Mouse (Mus musculus) limb, embryonic 13.5 days (tissue): ENCODE results near the gene Psmc3. TPM values are rescaled to one million over a fixed set of nuclear protein-coding genes. Genes with fewer than 3 reads are reported as not detected.
"Not testable (repeated sequence)": the region's sequence is repeated elsewhere in the genome, so short reads cannot be mapped to it uniquely, and the experiment has no call there.

ENCODE experiments used
- ATAC-seq: fragments of 200-750 bp; cut with Nextera tagmentation; 2 replicates; pipeline ENCODE4 v1.8.0; 2017; ENCODE audit warnings: low read depth, moderate number of reproducible peaks, moderate TSS enrichment; ENCODE audit not compliant: low FRiP score
- H3K27ac ChIP-seq: fragments of 300-500 bp; sonication (generic); 2 replicates; pipeline ENCODE4 v1.5.1; 2015; ENCODE audit warnings: inconsistent platforms, mild to moderate bottlenecking, moderate library complexity
- H3K27me3 ChIP-seq: fragments of 300-500 bp; sonication (generic); 2 replicates; pipeline ENCODE4 v1.6.1; 2015; ENCODE audit warnings: mild to moderate bottlenecking, inconsistent platforms
- H3K36me3 ChIP-seq: fragments of 300-500 bp; sonication (generic); 2 replicates; pipeline ENCODE4 v1.6.1; 2015; ENCODE audit warnings: inconsistent platforms, mild to moderate bottlenecking, moderate library complexity
- H3K4me1 ChIP-seq: fragments of 300-500 bp; sonication (generic); 2 replicates; pipeline ENCODE4 v1.6.1; 2015; ENCODE audit warnings: inconsistent platforms
- H3K4me2 ChIP-seq: fragments of 300-500 bp; sonication (generic); replicated peaks from 2 replicates; pipeline ENCODE4 v1.6.1; 2015; ENCODE audit warnings: inconsistent platforms, mild to moderate bottlenecking, moderate library complexity
- H3K4me3 ChIP-seq: fragments of 300-500 bp; sonication (generic); 2 replicates; pipeline ENCODE4 v1.5.1; 2015; ENCODE audit warnings: moderate library complexity, mild to moderate bottlenecking, inconsistent platforms
- H3K9ac ChIP-seq: fragments of 300-500 bp; sonication (generic); 2 replicates; pipeline ENCODE4 v1.6.1; 2015; ENCODE audit warnings: mild to moderate bottlenecking, inconsistent platforms
- H3K9me3 ChIP-seq: fragments of 300-500 bp; sonication (generic); 2 replicates; pipeline ENCODE4 v1.6.1; 2016; ENCODE audit warnings: inconsistent platforms
- whole genome bisulfite sequencing: fragments of 180-500 bp; shearing (Covaris S2); methylation state at CpG from one replicate; pipeline ENCODE4 v1.1.7; 2015; 5-methylcytosine and 5-hydroxymethylcytosine counted together
- polyA plus RNA-seq: library from polyadenylated mRNA; unstranded; fragments of >200 nt; fragmentation: Nextera tagmentation; extraction: Ambion mirVana; gene quantifications from 2 replicates; pipeline ENCODE4 v1.2.1, GENCODE M21; 2015

The Psmc3 gene
- polyA plus RNA-seq, 1 experiment from 2014 or later: 316 TPM

GRCm38 (mm10) chr2:91031216-91031615 lies 22.6 kb upstream of the Psmc3 start:
- H3K27ac ChIP-seq: no peak overlapping the region
- H3K9ac ChIP-seq: no peak overlapping the region
- ATAC-seq: no peak
- H3K4me2 ChIP-seq: no peak overlapping the region
- WGBS: 83% methylated on average over 4 of the region's 4 CpGs
- no peak overlapping the region for H3K4me3 ChIP-seq
- no peaks in the 10 kb centered on the region for H3K27me3 ChIP-seq
- H3K4me1 ChIP-seq: no peaks in the 10 kb centered on the region
- no peaks in the 10 kb centered on the region for H3K36me3 ChIP-seq
- no peaks in the 10 kb centered on the region for H3K9me3 ChIP-seq

- H3K4me3 ChIP-seq: no peak overlapping the region
- no peaks in the 10 kb centered on the region for H3K27me3 ChIP-seq
- no peak overlapping the region for H3K27ac ChIP-seq
- H3K36me3 ChIP-seq: no peaks in the 10 kb centered on the region
- no peak overlapping the region for H3K9ac ChIP-seq
- no peak for ATAC-seq
- no peaks in the 10 kb centered on the region for H3K4me1 ChIP-seq
- no peaks in the 10 kb centered on the region for H3K9me3 ChIP-seq
- H3K4me2 ChIP-seq: no peak overlapping the region
- 21% methylated on average over 3 of the region's 3 CpGs for WGBS
These were observed 20.8 kb upstream of the Psmc3 start for GRCm38 (mm10) chr2:91033000-91033399.

- WGBS: 65% methylated on average over 9 of the region's 9 CpGs
- Histone ChIP-seq H3K36me3 (no peaks in the 10 kb centered on the region), H3K27ac (no peak within 1 kb of the TSS), H3K9ac (no peak within 1 kb of the TSS; the same call in 1 of the 2 replicates), H3K4me1 (no peaks in the 10 kb centered on the region), H3K9me3 (no peaks in the 10 kb centered on the region), H3K27me3 (no peaks in the 10 kb centered on the region), H3K4me3 (no peak within 1 kb of the TSS; the same call in 1 of the 2 replicates), H3K4me2 (peak within 1 kb of the TSS; percentile 16)
- peak; percentile 77 for ATAC-seq
These were observed 18.4 kb upstream of the Psmc3 start, which contains the start of gene Rapsn for GRCm38 (mm10) chr2:91035385-91035784. Gene Rapsn, plus strand, starts transcription at chr2:91035620.

GRCm38 (mm10) chr2:91041786-91042185 lies 12.0 kb upstream of the Psmc3 start:
- no peaks in the 10 kb centered on the region for H3K9me3 ChIP-seq
- H3K4me2 ChIP-seq: no peak overlapping the region
- H3K36me3 ChIP-seq: no peaks in the 10 kb centered on the region
- peaks cover 5% of the 10 kb centered on the region for H3K4me1 ChIP-seq
- no peak overlapping the region for H3K4me3 ChIP-seq
- WGBS: 75% methylated on average over 8 of the region's 8 CpGs
- H3K27ac ChIP-seq: no peak overlapping the region
- ATAC-seq: no peak
- H3K27me3 ChIP-seq: no peaks in the 10 kb centered on the region
- H3K9ac ChIP-seq: no peak overlapping the region

- Histone ChIP-seq H3K9me3 (no peaks in the 10 kb centered on the region), H3K27me3 (no peaks in the 10 kb centered on the region), H3K36me3 (no peaks in the 10 kb centered on the region), H3K4me1 (peaks cover 7% of the 10 kb centered on the region), H3K4me3 (no peak overlapping the region), H3K4me2 (no peak overlapping the region), H3K9ac (no peak overlapping the region), H3K27ac (no peak overlapping the region)
- WGBS: 76% methylated on average over 17 of the region's 21 CpGs
- 0 out of 2 replicates have a peak, but pooled peaks have one; percentile 17 for ATAC-seq
These were observed 11.0 kb upstream of the Psmc3 start for GRCm38 (mm10) chr2:91042651-91043398.

GRCm38 (mm10) chr2:91044727-91045126 lies 9.1 kb upstream of the Psmc3 start:
- Histone ChIP-seq H3K4me2 (no peak overlapping the region), H3K27ac (no peak overlapping the region), H3K4me1 (peaks cover 7% of the 10 kb centered on the region), H3K27me3 (no peaks in the 10 kb centered on the region), H3K36me3 (no peaks in the 10 kb centered on the region), H3K9me3 (no peaks in the 10 kb centered on the region), H3K9ac (no peak overlapping the region), H3K4me3 (no peak overlapping the region)
- ATAC-seq: no peak
- WGBS: 82% methylated on average over 13 of the region's 13 CpGs

GRCm38 (mm10) chr2:91045805-91046204 lies 8.0 kb upstream of the Psmc3 start:
- ATAC-seq, H3K36me3 ChIP-seq, H3K4me2 ChIP-seq, H3K27ac ChIP-seq, H3K9ac ChIP-seq, H3K4me3 ChIP-seq, H3K4me1 ChIP-seq, H3K27me3 ChIP-seq, H3K9me3 ChIP-seq: not testable (repeated sequence)
- WGBS: 82% methylated on average over 1 of the region's 1 CpGs

GRCm38 (mm10) chr2:91047359-91047758 lies 6.5 kb upstream of the Psmc3 start:
- Histone ChIP-seq H3K36me3 (peaks cover 9% of the 10 kb centered on the region; the same call in 1 of the 2 replicates), H3K4me1 (peaks cover 7% of the 10 kb centered on the region), H3K27me3 (no peaks in the 10 kb centered on the region), H3K4me3 (no peak overlapping the region), H3K9me3 (no peaks in the 10 kb centered on the region), H3K27ac (no peak overlapping the region), H3K9ac (no peak overlapping the region), H3K4me2 (no peak overlapping the region)
- no peak for ATAC-seq
- 40% methylated on average over 9 of the region's 9 CpGs for whole genome bisulfite sequencing

GRCm38 (mm10) chr2:91051917-91052316 lies 1.9 kb upstream of the Psmc3 start:
- Histone ChIP-seq H3K27me3 (no peaks in the 10 kb centered on the region), H3K36me3 (peaks cover 28% of the 10 kb centered on the region), H3K27ac (no peak overlapping the region), H3K9me3 (no peaks in the 10 kb centered on the region), H3K4me2 (no peak overlapping the region), H3K9ac (no peak overlapping the region), H3K4me1 (peaks cover 11% of the 10 kb centered on the region), H3K4me3 (no peak overlapping the region)
- ATAC-seq: no peak
- 84% methylated on average over 3 of the region's 3 CpGs for WGBS

GRCm38 (mm10) chr2:91052752-91053151 lies 1.1 kb upstream of the Psmc3 start:
- no peak overlapping the region for H3K9ac ChIP-seq
- H3K36me3 ChIP-seq: peaks cover 36% of the 10 kb centered on the region
- peak overlapping the region; percentile 98 for H3K4me2 ChIP-seq
- H3K4me3 ChIP-seq: peak overlapping the region; percentile 89; the same call in 1 of the 2 replicates
- H3K27ac ChIP-seq: no peak overlapping the region
- no peaks in the 10 kb centered on the region for H3K9me3 ChIP-seq
- WGBS: 55% methylated on average over 2 of the region's 2 CpGs
- no peaks in the 10 kb centered on the region for H3K27me3 ChIP-seq
- H3K4me1 ChIP-seq: peaks cover 11% of the 10 kb centered on the region
- no peak for ATAC-seq

- H3K9ac ChIP-seq: peak overlapping the region; percentile 90
- H3K27me3 ChIP-seq: no peaks in the 10 kb centered on the region
- WGBS: 0% methylated on average over 6 of the region's 6 CpGs
- peak; percentile 58; the same call in 1 of the 2 replicates for ATAC-seq
- H3K4me2 ChIP-seq: peak overlapping the region; percentile 98
- H3K27ac ChIP-seq: peak overlapping the region; percentile 73; the same call in 1 of the 2 replicates
- H3K4me1 ChIP-seq: peaks cover 11% of the 10 kb centered on the region
- H3K36me3 ChIP-seq: peaks cover 42% of the 10 kb centered on the region
- H3K4me3 ChIP-seq: peak overlapping the region; percentile 89
- no peaks in the 10 kb centered on the region for H3K9me3 ChIP-seq
These were observed 452 bp upstream of the Psmc3 start for GRCm38 (mm10) chr2:91053181-91053933.

GRCm38 (mm10) chr2:91058435-91058834 lies 4.6 kb downstream of the Psmc3 start:
- peaks cover 18% of the 10 kb centered on the region for H3K4me1 ChIP-seq
- no peak overlapping the region for H3K9ac ChIP-seq
- no peak overlapping the region for H3K4me2 ChIP-seq
- H3K27me3 ChIP-seq: no peaks in the 10 kb centered on the region
- peaks cover 84% of the 10 kb centered on the region for H3K36me3 ChIP-seq
- H3K27ac ChIP-seq: no peak overlapping the region
- H3K4me3 ChIP-seq: no peak overlapping the region
- no peak for ATAC-seq
- 86% methylated on average over 5 of the region's 5 CpGs for WGBS
- H3K9me3 ChIP-seq: no peaks in the 10 kb centered on the region
